ENCODE assay signal across 14 mouse cellular contexts in the genomic region with DNA sequence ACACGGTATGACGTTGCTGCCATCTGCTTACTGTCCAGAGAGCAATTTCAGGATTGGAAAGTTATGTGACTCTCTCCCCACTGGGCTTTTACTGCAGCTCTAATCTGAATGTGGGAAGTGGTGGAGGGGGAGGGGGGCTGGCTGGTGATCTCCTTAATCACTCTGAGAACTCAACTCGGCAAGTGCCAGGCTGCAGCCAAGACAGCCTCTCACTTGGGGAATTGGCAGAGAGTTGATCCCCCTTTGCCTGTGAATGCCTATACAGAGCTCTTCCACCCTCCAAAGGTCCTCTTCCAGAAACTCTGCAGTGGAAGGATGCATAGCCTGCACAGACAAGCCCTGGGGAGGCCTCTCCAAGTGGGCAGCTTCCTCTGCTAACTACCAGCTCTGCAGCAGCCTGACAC.
DNase-seq lines count a peak whose midpoint lies in the region; ATAC-seq lines count a peak whose summit lies in the region.
"Had no signal": no experiment of that assay in that cellular context is flagged by ENCODE, and none has a peak within 500 bp of the region (broad histone marks: within the 10 kb centered on the region; RNA-seq: fewer than 3 reads in every experiment).

No protein-coding gene starts in this region.

- H3K4me3 ChIP-seq in midbrain, embryonic 16.5 days (ENCODE audit: low read depth, low read length), result no peak overlapping the region
- no peak overlapping the region for H3K4me3 ChIP-seq in midbrain, embryonic 13.5 days (replicated peaks)
- no peak overlapping the region for H3K4me3 ChIP-seq in neural tube, embryonic 15.5 days (replicated peaks)
- no peak overlapping the region for H3K4me3 ChIP-seq in kidney, embryonic 16.5 days (ENCODE audit: low read length)
- H3K4me3 ChIP-seq: limb, embryonic 10.5 days; lung, embryonic 15.5 days; myocyte had no signal

- H3K27me3 ChIP-seq in midbrain, embryonic 16.5 days (ENCODE audit: control insufficient read depth, insufficient read depth, low read depth, low read length), result no peaks in the 10 kb centered on the region
- no peaks in the 10 kb centered on the region for H3K27me3 ChIP-seq in midbrain, embryonic 13.5 days
- no peaks in the 10 kb centered on the region for H3K27me3 ChIP-seq in neural tube, embryonic 15.5 days (replicated peaks)
- no peaks in the 10 kb centered on the region for H3K27me3 ChIP-seq in kidney, embryonic 16.5 days (ENCODE audit: insufficient read depth, low read length)
- H3K27me3 ChIP-seq: lung, embryonic 15.5 days had no signal

- no peak overlapping the region for H3K9ac ChIP-seq in midbrain, embryonic 16.5 days (ENCODE audit: low read depth, low read length)
- H3K9ac ChIP-seq in midbrain, embryonic 13.5 days (replicated peaks), result no peak overlapping the region
- H3K9ac ChIP-seq in neural tube, embryonic 15.5 days (replicated peaks), result no peak overlapping the region
- no peak overlapping the region for H3K9ac ChIP-seq in kidney, embryonic 16.5 days (replicated peaks; ENCODE audit: low read length)
- H3K9ac ChIP-seq: lung, embryonic 15.5 days had no signal

- no peaks in the 10 kb centered on the region for H3K36me3 ChIP-seq in midbrain, embryonic 16.5 days (ENCODE audit: control insufficient read depth, insufficient read depth, low read length)
- H3K36me3 ChIP-seq in midbrain, embryonic 13.5 days, result no peaks in the 10 kb centered on the region
- H3K36me3 ChIP-seq in neural tube, embryonic 15.5 days, result no peaks in the 10 kb centered on the region
- H3K36me3 ChIP-seq in kidney, embryonic 16.5 days (ENCODE audit: insufficient read depth, low read length), result no peaks in the 10 kb centered on the region
- H3K36me3 ChIP-seq: limb, embryonic 10.5 days; lung, embryonic 15.5 days had no signal

- H3K4me1 ChIP-seq in midbrain, embryonic 16.5 days (ENCODE audit: control insufficient read depth, insufficient read depth, low read length), result no peaks in the 10 kb centered on the region
- H3K4me1 ChIP-seq in midbrain, embryonic 13.5 days (replicated peaks), result no peaks in the 10 kb centered on the region
- peaks cover 5% of the 10 kb centered on the region; the same call in 1 of the 2 replicates for H3K4me1 ChIP-seq in neural tube, embryonic 15.5 days
- no peaks in the 10 kb centered on the region for H3K4me1 ChIP-seq in kidney, embryonic 16.5 days (ENCODE audit: insufficient read depth, low read length)
- H3K4me1 ChIP-seq: lung, embryonic 15.5 days had no signal

- no peaks in the 10 kb centered on the region for H3K9me3 ChIP-seq in midbrain, embryonic 16.5 days (replicated peaks; ENCODE audit: control insufficient read depth, low read length, poor library complexity, severe bottlenecking)
- H3K9me3 ChIP-seq in midbrain, embryonic 13.5 days, result no peaks in the 10 kb centered on the region
- no peaks in the 10 kb centered on the region for H3K9me3 ChIP-seq in neural tube, embryonic 15.5 days (replicated peaks)
- H3K9me3 ChIP-seq in kidney, embryonic 16.5 days (ENCODE audit: low read length), result no peaks in the 10 kb centered on the region
- H3K9me3 ChIP-seq: limb, embryonic 10.5 days; lung, embryonic 15.5 days had no signal

- no peak for DNase-seq in frontal cortex, postnatal 10 days (ENCODE audit: low spot score in 2 of 2)
- DNase-seq in heart, adult 9 months (ENCODE audit: low spot score in 2 of 2), result peak; percentile 26 to 31
- no peak for DNase-seq in lung, postnatal 4 days
- DNase-seq: gastrocnemius, postnatal 25 days; kidney, postnatal 14 days; thymus, adult 18-20 months had no signal

- 63% methylated on average over 3 of the region's 3 CpGs for WGBS in midbrain, embryonic 16.5 days
- 69% methylated on average over 3 of the region's 3 CpGs for WGBS in midbrain, embryonic 13.5 days
- WGBS in neural tube, embryonic 15.5 days, result 40% methylated on average over 3 of the region's 3 CpGs
- WGBS in kidney, embryonic 16.5 days, result 40% methylated on average over 3 of the region's 3 CpGs

- H3K27ac ChIP-seq in midbrain, embryonic 16.5 days (ENCODE audit: low read length), result no peak overlapping the region
- H3K27ac ChIP-seq in midbrain, embryonic 13.5 days, result no peak overlapping the region
- 0 out of 2 replicates have a peak overlapping the region, but pooled peaks have one; percentile 10 for H3K27ac ChIP-seq in neural tube, embryonic 15.5 days (replicated peaks)
- no peak overlapping the region for H3K27ac ChIP-seq in kidney, embryonic 16.5 days (ENCODE audit: low read length)
- H3K27ac ChIP-seq: limb, embryonic 10.5 days; lung, embryonic 15.5 days had no signal

- H3K4me2 ChIP-seq in midbrain, embryonic 16.5 days (ENCODE audit: low read length), result no peak overlapping the region
- H3K4me2 ChIP-seq in midbrain, embryonic 13.5 days (replicated peaks), result no peak overlapping the region
- no peak overlapping the region for H3K4me2 ChIP-seq in neural tube, embryonic 15.5 days
- H3K4me2 ChIP-seq in kidney, embryonic 16.5 days (replicated peaks; ENCODE audit: low read depth, low read length), result no peak overlapping the region
- H3K4me2 ChIP-seq: lung, embryonic 15.5 days had no signal

- ATAC-seq in frontal cortex, adult (ENCODE audit: low TSS enrichment), result peak; percentile 80
- ATAC-seq in midbrain, embryonic 16.5 days, result peak; percentile 60; the same call in 1 of the 2 replicates
- ATAC-seq in midbrain, embryonic 13.5 days, result no peak
- ATAC-seq in neural tube, embryonic 15.5 days (ENCODE audit: low FRiP score), result peak; percentile 76
- ATAC-seq in kidney, embryonic 16.5 days (ENCODE audit: low FRiP score, low TSS enrichment), result no peak

Comparison
In these comparisons a context has a peak if more than half of its experiments do, and no peak if none do; other contexts are left out.
1. ATAC-seq: peak in frontal cortex, adult (single experiment), midbrain, embryonic 16.5 days (single experiment) and neural tube, embryonic 15.5 days (single experiment); none in midbrain, embryonic 13.5 days (single experiment) and kidney, embryonic 16.5 days (single experiment).
2. DNase-seq: peak in heart, adult 9 months (2 of 2); none in frontal cortex, postnatal 10 days (0 of 2) and lung, postnatal 4 days (0 of 2).